16 mouse cellular contexts compared by ENCODE assay signal in genomic region chr11:116823255-116823654, GRCm38 (mm10). TPM values are rescaled to one million over a fixed set of nuclear protein-coding genes. Genes with fewer than 3 reads are reported as not detected.
DNase-seq lines count a peak whose midpoint lies in the region; TF ChIP-seq lines count a peak whose summit lies in the region.
"Had no signal": no experiment of that assay in that cellular context is flagged by ENCODE, and none has a peak within 500 bp of the region (broad histone marks: within the 10 kb centered on the region; RNA-seq: fewer than 3 reads in every experiment).

No protein-coding gene starts in this region.

- no peak overlapping the region for H3K4me3 ChIP-seq in gastrocnemius, adult 2 months

- H3K27ac ChIP-seq in gastrocnemius, adult 2 months = peak overlapping the region; percentile 83

- intact Hi-C loops in gastrocnemius, adult 2 months (cut with DNase I) = no loop called here
- intact Hi-C loops in heart, postnatal 36 days (cut with DNase I) = no loop called here

- no peak for DNase-seq in gastrocnemius, adult 2 months
- DNase-seq in gastrocnemius, adult 8-10 months (ENCODE audit: low spot score in 2 of 2) = no peak
- peak; percentile 90 for DNase-seq in heart, adult 11 months
- DNase-seq in heart, postnatal 36 days = no peak
- DNase-seq: adrenal gland, adult 2 months; adrenal gland, adult 8-10 months; adrenal gland, postnatal 10 days; adrenal gland, postnatal 14 days; adrenal gland, postnatal 25 days; adrenal gland, postnatal 36 days; B cell, adult 2 months; cerebellum, adult 11 months; cerebellum, adult 11-12 months; cerebellum, adult 18-20 months had no signal

- TF ChIP-seq CTCF in gastrocnemius, adult 2 months (IDR thresholded peaks at IDR 0.05) = no peak

RNA-seq across cellular contexts. Expression of gene Mxra7, which starts 4.6 kb away (rescaled TPM):
- total RNA-seq in gastrocnemius, adult 2 months (2021) = 10 to 100 TPM in 1 of 2 experiments, 1 to 10 TPM in 1; 6.7 to 12.7 TPM
- 1 to 10 TPM; 5.4 to 9.4 (median 8.1) TPM for total RNA-seq in gastrocnemius, adult 8-10 months (2022)
- total RNA-seq in heart, postnatal 36 days (2021) = 10 to 100 TPM; 18.1 to 21.1 TPM
- total RNA-seq: CH12.LX, G1E had no signal

RNA-seq across cellular contexts. Expression of gene Mettl23, which starts 19.8 kb away (rescaled TPM):
- total RNA-seq in gastrocnemius, adult 2 months (2021) = 10 to 100 TPM; 35.4 to 42.9 TPM
- total RNA-seq in gastrocnemius, adult 8-10 months (2022) = 10 to 100 TPM; 44.9 to 48.8 (median 45.4) TPM
- total RNA-seq in heart, postnatal 36 days (2021) = 10 to 100 TPM; 40.0 to 41.1 TPM

RNA-seq across cellular contexts. Expression of gene Jmjd6, which starts 20.0 kb away (rescaled TPM):
- 10 to 100 TPM; 21.7 to 30.4 TPM for total RNA-seq in gastrocnemius, adult 2 months (2021)
- total RNA-seq in gastrocnemius, adult 8-10 months (2022) = 10 to 100 TPM; 17.7 to 27.2 (median 21.4) TPM
- total RNA-seq in heart, postnatal 36 days (2021) = 10 to 100 TPM; 29.5 to 34.9 TPM

RNA-seq across cellular contexts. Expression of gene Mfsd11, which starts 29.0 kb away (rescaled TPM):
- 10 to 100 TPM; 21.5 to 23.9 TPM for total RNA-seq in gastrocnemius, adult 2 months (2021)
- 10 to 100 TPM; 21.7 to 23.9 (median 22.7) TPM for total RNA-seq in gastrocnemius, adult 8-10 months (2022)
- 10 to 100 TPM; 30.3 to 33.5 TPM for total RNA-seq in heart, postnatal 36 days (2021)

RNA-seq across cellular contexts. Expression of gene Srsf2, which starts 29.6 kb away (rescaled TPM):
- 10 to 100 TPM; 81.8 to 84.8 TPM for total RNA-seq in gastrocnemius, adult 2 months (2021)
- 10 to 100 TPM; 63.8 to 81.3 (median 70.7) TPM for total RNA-seq in gastrocnemius, adult 8-10 months (2022)
- total RNA-seq in heart, postnatal 36 days (2021) = 100 to 1,000 TPM in 1 of 2 experiments, 10 to 100 TPM in 1; 94.5 to 116 TPM
